Comparison of ENCODE assay signal across 15 mouse cellular contexts in the genomic region with DNA sequence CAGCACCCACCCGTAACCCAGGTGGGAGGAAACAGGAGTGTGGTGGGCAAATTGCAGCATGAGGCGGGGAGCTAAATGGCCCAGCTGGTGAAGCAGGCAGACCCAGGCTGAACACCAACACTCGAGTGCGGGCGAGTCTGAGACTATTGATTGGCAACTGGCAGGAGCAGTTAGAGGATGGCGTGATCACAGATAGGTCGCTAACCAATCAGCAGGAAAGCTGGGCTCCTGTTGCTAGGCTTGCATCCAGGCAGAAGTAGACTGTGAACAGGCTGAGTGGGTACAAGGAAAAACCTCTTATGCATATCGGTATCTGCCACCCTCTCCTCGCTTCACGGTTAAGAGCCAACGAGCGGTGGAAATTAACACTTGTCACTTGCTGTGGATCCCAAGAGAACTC. TPM values are rescaled to one million over a fixed set of nuclear protein-coding genes. Genes with fewer than 3 reads are reported as not detected.
DNase-seq lines count a peak whose midpoint lies in the region; ATAC-seq lines count a peak whose summit lies in the region.
"Had no signal": no experiment of that assay in that cellular context is flagged by ENCODE, and none has a peak within 500 bp of the region (broad histone marks: within the 10 kb centered on the region; RNA-seq: fewer than 3 reads in every experiment).

No protein-coding gene starts in this region.

- no peak overlapping the region for H3K4me2 ChIP-seq in midbrain, embryonic 15.5 days
- no peak overlapping the region for H3K4me2 ChIP-seq in midbrain, embryonic 13.5 days (replicated peaks)
- H3K4me2 ChIP-seq: kidney, embryonic 15.5 days had no signal

- H3K4me3 ChIP-seq in midbrain, embryonic 15.5 days: no peak overlapping the region
- no peak overlapping the region for H3K4me3 ChIP-seq in midbrain, embryonic 13.5 days (replicated peaks)
- H3K4me3 ChIP-seq: kidney, embryonic 15.5 days; limb, embryonic 10.5 days had no signal

- H3K9me3 ChIP-seq in midbrain, embryonic 15.5 days: no peaks in the 10 kb centered on the region
- no peaks in the 10 kb centered on the region for H3K9me3 ChIP-seq in midbrain, embryonic 13.5 days
- H3K9me3 ChIP-seq: kidney, embryonic 15.5 days; limb, embryonic 10.5 days had no signal

- no peak overlapping the region for H3K27ac ChIP-seq in midbrain, embryonic 15.5 days
- H3K27ac ChIP-seq in midbrain, embryonic 13.5 days: no peak overlapping the region
- H3K27ac ChIP-seq: kidney, embryonic 15.5 days; limb, embryonic 10.5 days; liver, embryonic 14.5 days had no signal

- H3K27me3 ChIP-seq in midbrain, embryonic 15.5 days (replicated peaks): peaks cover 40% of the 10 kb centered on the region
- peaks cover 99% of the 10 kb centered on the region for H3K27me3 ChIP-seq in midbrain, embryonic 13.5 days

- peak; percentile 50 to 74 for DNase-seq in frontal cortex, postnatal 14 days (ENCODE audit: low spot score in 2 of 2)
- DNase-seq in layer of hippocampus, postnatal 10 days (ENCODE audit: low spot score in 2 of 2): peak; percentile 54 to 62
- DNase-seq in right cerebral cortex, postnatal 25 days: peak; percentile 36
- DNase-seq in kidney, adult 8-10 months: no peak
- DNase-seq in urinary bladder, postnatal 10 days (ENCODE audit: low spot score): no peak
- DNase-seq: adrenal gland, postnatal 10 days; cerebellum, adult 11-12 months; lung, postnatal 4 days had no signal

- 84% methylated on average over 12 of the region's 12 CpGs for WGBS in midbrain, embryonic 15.5 days
- WGBS in midbrain, embryonic 13.5 days: 88% methylated on average over 12 of the region's 12 CpGs

- no peaks in the 10 kb centered on the region for H3K4me1 ChIP-seq in midbrain, embryonic 15.5 days
- H3K4me1 ChIP-seq in midbrain, embryonic 13.5 days (replicated peaks): no peaks in the 10 kb centered on the region
- H3K4me1 ChIP-seq: limb, embryonic 10.5 days had no signal

- no peak overlapping the region for H3K9ac ChIP-seq in midbrain, embryonic 15.5 days
- H3K9ac ChIP-seq in midbrain, embryonic 13.5 days (replicated peaks): no peak overlapping the region
- H3K9ac ChIP-seq: kidney, embryonic 15.5 days; liver, embryonic 14.5 days had no signal

- ATAC-seq in midbrain, embryonic 15.5 days (replicated peaks): peak; percentile 52; the same call in 1 of the 2 replicates
- ATAC-seq in midbrain, embryonic 13.5 days: no peak

- H3K36me3 ChIP-seq in midbrain, embryonic 15.5 days (replicated peaks): no peaks in the 10 kb centered on the region
- no peaks in the 10 kb centered on the region for H3K36me3 ChIP-seq in midbrain, embryonic 13.5 days
- H3K36me3 ChIP-seq: kidney, embryonic 15.5 days; limb, embryonic 10.5 days had no signal

RNA-seq across cellular contexts. Expression of a gene that starts 9.0 kb away (rescaled TPM):
- 1.3 and 1.6 TPM in 2 replicates for polyA plus RNA-seq in midbrain, embryonic 15.5 days (2015; fragmentation: Nextera tagmentation; extraction: Ambion mirVana)
- polyA plus RNA-seq in midbrain, embryonic 13.5 days (2015; fragmentation: Nextera tagmentation; extraction: Ambion mirVana): 1.4 and 1.6 TPM in 2 replicates
- total RNA-seq in layer of hippocampus, postnatal 10 days (2021): 1 to 10 TPM in 1 of 2 experiments, under 1 TPM in 1; 0.89 to 1.1 TPM
- total RNA-seq: CH12.LX; granulocyte monocyte progenitor cell, adult 5-6 weeks had no signal
- polyA plus RNA-seq: limb, embryonic 10.5 days; liver, embryonic 14.5 days had no signal

Comparison
In these comparisons a context has a peak if more than half of its experiments do, and no peak if none do; other contexts are left out.
1. DNase-seq: peak in frontal cortex, postnatal 14 days (2 of 2), layer of hippocampus, postnatal 10 days (2 of 2) and right cerebral cortex, postnatal 25 days (single experiment); none in kidney, adult 8-10 months (0 of 2) and urinary bladder, postnatal 10 days (single experiment).